Mouse (Mus musculus) heart, adult 2 months (tissue): Measurements from ENCODE around the gene Prrxl1. TPM values are rescaled to one million over a fixed set of nuclear protein-coding genes. Genes with fewer than 3 reads are reported as not detected.

ENCODE experiments used
- DNase-seq, 2 experiments: peaks; one replicate each; pipeline ENCODE4 v3.0.0; 2021
- H3K27ac ChIP-seq: fragments of 200-600 bp; 2 replicates; pipeline ENCODE4 v1.8.1; 2022
- H3K27me3 ChIP-seq: fragments of 200-500 bp; 2 replicates; pipeline ENCODE4 v1.6.1; 2012; ENCODE audit warnings: mild to moderate bottlenecking, low read length, inconsistent platforms, mixed read lengths; ENCODE audit not compliant: control insufficient read depth, insufficient read depth
- H3K36me3 ChIP-seq: fragments of 200-500 bp; 2 replicates; pipeline ENCODE4 v1.6.1; 2012; ENCODE audit warnings: low read length, inconsistent platforms; ENCODE audit not compliant: control insufficient read depth, insufficient read depth
- H3K4me1 ChIP-seq: fragments of 200-500 bp; 2 replicates; pipeline ENCODE4 v1.6.1; 2011; ENCODE audit warnings: low read length; ENCODE audit not compliant: control insufficient read depth, insufficient read depth
- H3K4me3 ChIP-seq: fragments of 200-600 bp; 2 replicates; pipeline ENCODE4 v1.8.1; 2022
- H3K79me2 ChIP-seq: fragments of 200-500 bp; replicated peaks from 2 replicates; pipeline ENCODE4 v1.6.1; 2012; ENCODE audit warnings: mild to moderate bottlenecking, inconsistent platforms, low read length, moderate library complexity, mixed read lengths; ENCODE audit not compliant: control insufficient read depth, insufficient read depth
- H3K9ac ChIP-seq: fragments of 200-500 bp; 2 replicates; pipeline ENCODE4 v1.6.1; 2012; ENCODE audit warnings: low read depth, mild to moderate bottlenecking, control low read depth, inconsistent platforms, low read length, mixed read lengths
- CTCF ChIP-seq: fragments of 200-600 bp; IDR thresholded peaks from 2 replicates; pipeline ENCODE4 v1.8.1; 2022; ENCODE audit warnings: antibody characterized with exemption, mild to moderate bottlenecking, moderate library complexity
- EP300 ChIP-seq: fragments of 200-500 bp; IDR thresholded peaks from 2 replicates; pipeline ENCODE4 v1.6.1; 2011; ENCODE audit warnings: low read depth, low read length, control low read depth; ENCODE audit not compliant: insufficient read depth
- POLR2A ChIP-seq: fragments of 200-500 bp; IDR thresholded peaks from 2 replicates; pipeline ENCODE4 v1.6.1; 2011; ENCODE audit warnings: mild to moderate bottlenecking, low read depth, low read length, control low read depth; ENCODE audit not compliant: insufficient read depth
- WGBS: fragments of 180-500 bp; shearing (Covaris S2); methylation state at CpG from one replicate; pipeline ENCODE4 v1.1.7; 2018; 5-methylcytosine and 5-hydroxymethylcytosine counted together
- intact Hi-C: fragments of 180-260 bp; cut with DNase I; formaldehyde crosslinking; loops from one replicate; pipeline ENCODE4 v1.15.1; 2025
- polyA plus RNA-seq: library from polyadenylated mRNA; depleted of rRNA; stranded (reverse); fragments of >200 nt; gene quantifications from 2 replicates; pipeline ENCODE4 v1.2.3, GENCODE M21; 2012; rRNA removed
- total RNA-seq, 2 experiments: library from RNA; stranded (reverse); gene quantifications; 2 replicates each; pipeline ENCODE4 v1.2.3; 2021

The Prrxl1 gene
- total and polyA plus RNA-seq, 3 experiments = not detected

DNA sequence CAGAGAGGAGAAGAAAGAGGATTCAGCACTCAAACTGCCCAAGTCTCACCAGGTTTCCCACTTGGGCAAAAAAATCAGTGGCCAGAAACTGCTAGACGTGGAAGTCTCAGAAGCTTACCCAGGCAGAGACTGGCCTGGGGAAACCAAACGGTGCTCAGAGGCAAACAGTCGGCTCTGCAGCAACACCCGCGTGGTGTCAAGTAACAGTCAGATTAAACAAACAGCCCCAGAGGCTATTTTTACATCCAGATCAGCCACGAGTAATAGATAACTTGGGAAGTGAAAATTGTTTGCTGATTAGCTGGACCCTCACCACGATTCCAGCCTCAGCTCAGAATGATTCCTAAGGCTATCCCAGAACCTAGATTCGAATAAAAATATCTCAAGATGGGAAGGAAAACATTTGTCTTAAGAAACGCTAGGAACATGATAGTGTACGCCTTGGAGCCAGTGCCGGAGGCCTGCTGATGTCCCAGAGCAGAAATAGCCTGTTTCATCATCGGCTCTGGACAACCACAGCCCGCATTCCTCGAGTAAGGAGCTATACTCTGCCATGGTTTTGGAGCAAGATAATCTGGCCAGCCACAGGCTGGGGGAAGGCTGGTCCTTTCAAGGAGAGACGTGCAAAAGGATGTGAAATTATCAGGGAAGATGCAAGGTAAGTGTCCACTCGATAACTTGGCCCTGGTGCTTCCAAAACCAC, 86.1 kb downstream of the Prrxl1 start, which contains the start of gene 3425401B19Rik:
3425401B19Rik (minus strand) TSS at position 170 of the 703 bp plus-strand sequence.
- TF ChIP-seq CTCF = no peak
- TF ChIP-seq POLR2A = peak; percentile 61
- H3K9ac ChIP-seq = peak within 1 kb of the TSS; percentile 81
- peak; percentile 37 to 66 for DNase-seq

GRCm38 (mm10) chr14:32695906-32696305, 96.7 kb downstream of the Prrxl1 start:
- Histone ChIP-seq H3K27ac (no peak overlapping the region), H3K4me1 (peaks cover 7% of the 10 kb centered on the region), H3K27me3 (no peaks in the 10 kb centered on the region), H3K9ac (no peak overlapping the region), H3K4me3 (no peak overlapping the region), H3K36me3 (no peaks in the 10 kb centered on the region), H3K79me2 (no peaks in the 10 kb centered on the region)
- WGBS = 69% methylated on average over 2 of the region's 2 CpGs
- no peak for DNase-seq
- intact Hi-C loops = no loop called here
- TF ChIP-seq EP300 = no peak
- TF ChIP-seq POLR2A = no peak
- TF ChIP-seq CTCF = no peak

More for the DNA sequence above, 86.1 kb downstream of the Prrxl1 start, which contains the start of gene 3425401B19Rik:
- no peaks in the 10 kb centered on the region for H3K36me3 ChIP-seq
- H3K4me3 ChIP-seq = peak within 1 kb of the TSS; percentile 51
- no peaks in the 10 kb centered on the region for H3K79me2 ChIP-seq
- peak within 1 kb of the TSS; percentile 92 for H3K27ac ChIP-seq
- no peaks in the 10 kb centered on the region for H3K27me3 ChIP-seq
- H3K4me1 ChIP-seq = peaks cover 7% of the 10 kb centered on the region
- 26% methylated on average over 16 of the region's 16 CpGs for WGBS
- intact Hi-C loops = loop anchor here (2.0 kb wide), 1 partner anchor 16 kb away; no protein-coding TSS in a partner anchor

DNA sequence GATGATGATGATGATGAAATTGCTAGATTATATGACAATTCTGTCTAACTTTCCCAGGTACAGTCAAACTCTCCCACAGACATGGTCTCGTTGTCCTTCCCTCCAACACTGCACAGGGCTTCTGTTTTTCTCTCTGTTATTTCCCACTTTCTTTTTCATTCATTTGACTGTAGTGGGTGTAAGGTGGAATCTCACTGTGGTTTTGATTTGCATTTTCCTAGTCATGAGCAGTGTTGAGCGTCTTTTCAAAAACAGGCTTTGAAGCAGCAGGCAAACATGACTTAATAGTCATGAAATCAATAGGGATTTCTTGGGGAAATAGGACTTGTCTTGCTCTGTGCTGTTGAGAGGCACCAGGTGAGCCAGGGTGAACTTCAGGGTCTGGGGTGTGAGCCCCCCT, 97.1 kb downstream of the Prrxl1 start:
- Histone ChIP-seq H3K9ac (no peak overlapping the region), H3K27ac (no peak overlapping the region), H3K27me3 (no peaks in the 10 kb centered on the region), H3K36me3 (no peaks in the 10 kb centered on the region), H3K4me3 (no peak overlapping the region), H3K4me1 (peaks cover 9% of the 10 kb centered on the region), H3K79me2 (no peaks in the 10 kb centered on the region)
- intact Hi-C loops = no loop called here
- DNase-seq = no peak
- 87% methylated on average over 2 of the region's 2 CpGs for WGBS
- no peak for TF ChIP-seq EP300
- no peak for TF ChIP-seq POLR2A
- no peak for TF ChIP-seq CTCF

- WGBS = 57% methylated on average over 8 of the region's 8 CpGs
- Histone ChIP-seq H3K4me1 (peaks cover 11% of the 10 kb centered on the region), H3K9ac (no peak overlapping the region), H3K79me2 (no peaks in the 10 kb centered on the region), H3K36me3 (no peaks in the 10 kb centered on the region), H3K4me3 (no peak overlapping the region), H3K27me3 (no peaks in the 10 kb centered on the region), H3K27ac (no peak overlapping the region)
- no peak for DNase-seq
- intact Hi-C loops = no loop called here
- TF ChIP-seq CTCF = no peak
- TF ChIP-seq EP300 = 0 out of 2 replicates have a peak, but pooled peaks have one; percentile 3
These were observed 98.6 kb downstream of the Prrxl1 start for GRCm38 (mm10) chr14:32697774-32698173.

DNA sequence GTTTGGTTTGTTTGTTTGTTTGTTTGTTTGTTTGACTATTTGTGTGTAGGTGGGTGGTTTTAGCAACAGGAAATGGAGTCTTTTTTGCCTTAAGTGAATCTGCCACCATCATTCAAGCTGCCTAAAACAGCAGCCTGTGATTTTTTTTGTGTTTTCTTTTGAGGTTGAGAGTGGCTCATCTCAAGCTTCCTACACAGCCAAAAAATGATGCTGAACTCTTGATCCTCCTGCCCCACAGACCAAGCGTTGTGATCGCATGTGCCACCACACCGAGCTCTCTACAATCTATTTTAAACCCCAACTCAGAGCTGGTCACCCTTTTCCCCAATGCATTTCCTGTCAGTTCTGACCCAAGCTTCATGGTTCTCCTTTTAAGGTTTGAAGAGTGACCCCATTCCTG, 99.3 kb downstream of the Prrxl1 start:
- no peak for TF ChIP-seq POLR2A
- no peak for TF ChIP-seq EP300
- TF ChIP-seq CTCF = no peak
- 53% methylated on average over 3 of the region's 3 CpGs for WGBS
- intact Hi-C loops = no loop called here
- H3K79me2 ChIP-seq = no peaks in the 10 kb centered on the region
- no peak overlapping the region for H3K27ac ChIP-seq
- H3K4me1 ChIP-seq = peaks cover 12% of the 10 kb centered on the region
- no peak overlapping the region for H3K4me3 ChIP-seq
- DNase-seq = no peak
- no peak overlapping the region for H3K9ac ChIP-seq
- H3K27me3 ChIP-seq = no peaks in the 10 kb centered on the region
- H3K36me3 ChIP-seq = no peaks in the 10 kb centered on the region

Other genes starting within 250 kb of the Prrxl1 start
- not detected for gene 1700024G13Rik, start 211.0 kb upstream of the Prrxl1 start, total RNA-seq
- 0.53 TPM in 1 of 2 replicates, not detected in the other for gene 1700024G13Rik, start 211.0 kb upstream of the Prrxl1 start, polyA plus RNA-seq
- under 1 TPM in 1 of 2 experiments, not detected in 1; 0.09 TPM for gene Slc18a3, start 134.6 kb upstream of the Prrxl1 start, total RNA-seq
- 0.43 and 0.47 TPM in 2 replicates for gene Slc18a3, start 134.6 kb upstream of the Prrxl1 start, polyA plus RNA-seq
- not detected for gene Chat, start 133.4 kb upstream of the Prrxl1 start, total RNA-seq
- 0.20 and 0.23 TPM in 2 replicates for gene Chat, start 133.4 kb upstream of the Prrxl1 start, polyA plus RNA-seq
- gene Ercc6, start 85.9 kb upstream of the Prrxl1 start, total RNA-seq = 1 to 10 TPM; 2.8 to 3.7 TPM
- 1.8 and 5.9 TPM in 2 replicates for gene Ercc6, start 85.9 kb upstream of the Prrxl1 start, polyA plus RNA-seq
- gene 3425401B19Rik, start 85.9 kb downstream of the Prrxl1 start, total RNA-seq = 100 to 1,000 TPM in 1 of 2 experiments, 10 to 100 TPM in 1; 87.3 to 136 TPM
- gene 3425401B19Rik, start 85.9 kb downstream of the Prrxl1 start, polyA plus RNA-seq = 36.3 and 45.6 TPM in 2 replicates
- gene Tmem273, start 186.6 kb downstream of the Prrxl1 start, total RNA-seq = under 1 TPM; 0.50 to 0.86 TPM
- gene Tmem273, start 186.6 kb downstream of the Prrxl1 start, polyA plus RNA-seq = 1.1 and 1.3 TPM in 2 replicates
- gene Fam170b, start 234.6 kb downstream of the Prrxl1 start, total RNA-seq = not detected
- gene Fam170b, start 234.6 kb downstream of the Prrxl1 start, polyA plus RNA-seq = 0.09 and 0.10 TPM in 2 replicates